Mouse (Mus musculus): ENCODE measurements at regions not wholly inside any gene's neighbourhood (a gene's known extent, or its start where the extent isn't known, plus 50 kb on each side); places are given as distances from the start of the nearest gene placed in this dataset.

GRCm38 (mm10) chr11:63481676-63482310, 353.0 kb downstream of the Pmp22 start:
- no peak for DNase-seq (ENCODE audit: low spot score in 2 of 2)

- no peak for DNase-seq (ENCODE audit: low spot score in 2 of 2)
Observed at GRCm38 (mm10) chr11:63482593-63482992, 353.8 kb downstream of the Pmp22 start.

- no peak for DNase-seq (ENCODE audit: low spot score in 2 of 2)
Observed at GRCm38 (mm10) chr11:63487203-63487602, 358.4 kb downstream of the Pmp22 start.

GRCm38 (mm10) chr11:63502181-63502580, 373.4 kb downstream of the Pmp22 start:
- DNase-seq (ENCODE audit: low spot score in 2 of 2), result no peak

GRCm38 (mm10) chr11:63507387-63507786, 378.6 kb downstream of the Pmp22 start:
- no peak for DNase-seq (ENCODE audit: low spot score in 2 of 2)

GRCm38 (mm10) chr11:63508727-63509126, 379.9 kb downstream of the Pmp22 start:
- no peak for DNase-seq (ENCODE audit: low spot score in 2 of 2)

GRCm38 (mm10) chr11:63510611-63511010, 381.8 kb downstream of the Pmp22 start:
- DNase-seq (ENCODE audit: low spot score in 2 of 2), result no peak

- no peak for DNase-seq (ENCODE audit: low spot score in 2 of 2)
Observed at GRCm38 (mm10) chr11:63514615-63515014, 385.8 kb downstream of the Pmp22 start.

- no peak for DNase-seq (ENCODE audit: low spot score in 2 of 2)
Observed at GRCm38 (mm10) chr11:63518847-63519246, 390.1 kb downstream of the Pmp22 start.

GRCm38 (mm10) chr11:63524254-63524653, 395.5 kb downstream of the Pmp22 start:
- no peak for DNase-seq (ENCODE audit: low spot score in 2 of 2)

GRCm38 (mm10) chr11:63525431-63525830, 396.6 kb downstream of the Pmp22 start:
- no peak for DNase-seq (ENCODE audit: low spot score in 2 of 2)

- DNase-seq (ENCODE audit: low spot score in 2 of 2), result no peak
Observed at GRCm38 (mm10) chr11:63525956-63526355, 396.1 kb downstream of the Hs3st3b1 start.

GRCm38 (mm10) chr11:63532752-63533151, 389.3 kb downstream of the Hs3st3b1 start:
- DNase-seq (ENCODE audit: low spot score in 2 of 2), result no peak

- no peak for DNase-seq (ENCODE audit: low spot score in 2 of 2)
Observed at GRCm38 (mm10) chr11:63533555-63534200, 388.4 kb downstream of the Hs3st3b1 start.

- DNase-seq (ENCODE audit: low spot score in 2 of 2), result no peak
Observed at GRCm38 (mm10) chr11:63537693-63538092, 384.4 kb downstream of the Hs3st3b1 start.

- no peak for DNase-seq (ENCODE audit: low spot score in 2 of 2)
Observed at GRCm38 (mm10) chr11:63543971-63544696, 378.0 kb downstream of the Hs3st3b1 start.

- DNase-seq (ENCODE audit: low spot score in 2 of 2), result no peak
Observed at GRCm38 (mm10) chr11:63545516-63545915, 376.6 kb downstream of the Hs3st3b1 start.

GRCm38 (mm10) chr11:63560466-63560865, 361.6 kb downstream of the Hs3st3b1 start:
- DNase-seq (ENCODE audit: low spot score in 2 of 2), result no peak

GRCm38 (mm10) chr11:63562696-63563095, 359.4 kb downstream of the Hs3st3b1 start:
- DNase-seq (ENCODE audit: low spot score in 2 of 2), result no peak

- DNase-seq (ENCODE audit: low spot score in 2 of 2), result no peak
Observed at GRCm38 (mm10) chr11:63565471-63566232, 356.4 kb downstream of the Hs3st3b1 start.

GRCm38 (mm10) chr11:63569785-63570479, 352.2 kb downstream of the Hs3st3b1 start:
- no peak for DNase-seq (ENCODE audit: low spot score in 2 of 2)

GRCm38 (mm10) chr11:63570646-63571045, 351.4 kb downstream of the Hs3st3b1 start:
- no peak for DNase-seq (ENCODE audit: low spot score in 2 of 2)

Data from spleen, postnatal 14 days (tissue).